Mouse (Mus musculus) Muller cell, postnatal 12 days (primary cell): ENCODE results near the gene Lzts2.
A peak's percentile ranks its signal among the peaks of the same experiment; 100 is the strongest.

ENCODE experiments used
- DNase-seq: peaks from one replicate; pipeline ENCODE4 v3.0.0-alpha.2; 2015; ENCODE audit errors: inconsistent ontology term

The Lzts2 gene

GRCm38 (mm10) chr19:45003740-45004516 lies 10.3 kb upstream of the Lzts2 start:
- DNase-seq: no peak

- DNase-seq: peak; percentile 70
These were observed 8.8 kb upstream of the Lzts2 start, which contains the start of gene Twnk for GRCm38 (mm10) chr19:45005444-45005843. TSS of gene Twnk (plus strand) at chr19:45005663.

DNA sequence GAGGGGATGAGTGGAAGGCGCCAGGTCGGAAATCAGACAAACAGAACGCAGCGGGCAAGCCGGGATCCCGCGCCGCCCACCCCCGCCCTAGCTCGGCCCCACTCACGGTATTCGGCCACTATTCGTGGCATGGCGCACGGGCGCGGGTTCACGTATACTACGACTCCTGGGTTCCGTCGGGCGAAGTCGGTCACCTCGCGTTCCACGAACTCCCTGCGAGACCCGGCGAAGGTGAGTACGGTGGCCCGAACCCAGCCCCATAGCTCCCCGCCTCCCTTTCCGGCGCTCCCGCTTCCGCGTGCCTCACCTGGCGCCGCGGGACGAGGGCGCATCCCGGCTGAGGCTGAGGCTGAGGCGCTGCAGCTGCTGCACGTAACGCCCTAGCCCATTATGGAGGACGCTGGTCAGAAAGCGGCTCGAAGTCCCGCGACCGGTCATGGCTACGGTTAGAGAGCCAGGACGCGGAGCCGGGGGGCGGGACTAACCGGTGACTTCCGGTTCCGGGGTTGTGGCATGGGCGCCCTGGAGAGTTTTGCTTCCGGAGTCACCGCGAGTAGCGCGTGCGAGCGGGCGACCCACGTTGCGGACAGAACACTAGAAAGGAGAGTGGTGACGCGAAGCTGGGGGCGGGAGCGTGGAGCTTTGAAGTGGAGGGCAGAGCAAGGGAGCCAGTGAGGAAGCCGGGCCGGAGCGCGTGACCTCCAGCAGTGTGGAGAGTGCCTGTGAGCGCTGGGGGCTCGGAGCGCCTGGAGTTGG lies 8.1 kb upstream of the Lzts2 start, which contains the start of gene Mrpl43:
Gene Mrpl43, minus strand, starts transcription at position 486 of the 756 bp plus-strand sequence.
- peak; percentile 97 for DNase-seq

- DNase-seq: peak; percentile 34
These were observed 7.2 kb upstream of the Lzts2 start for GRCm38 (mm10) chr19:45007021-45007420.

DNA sequence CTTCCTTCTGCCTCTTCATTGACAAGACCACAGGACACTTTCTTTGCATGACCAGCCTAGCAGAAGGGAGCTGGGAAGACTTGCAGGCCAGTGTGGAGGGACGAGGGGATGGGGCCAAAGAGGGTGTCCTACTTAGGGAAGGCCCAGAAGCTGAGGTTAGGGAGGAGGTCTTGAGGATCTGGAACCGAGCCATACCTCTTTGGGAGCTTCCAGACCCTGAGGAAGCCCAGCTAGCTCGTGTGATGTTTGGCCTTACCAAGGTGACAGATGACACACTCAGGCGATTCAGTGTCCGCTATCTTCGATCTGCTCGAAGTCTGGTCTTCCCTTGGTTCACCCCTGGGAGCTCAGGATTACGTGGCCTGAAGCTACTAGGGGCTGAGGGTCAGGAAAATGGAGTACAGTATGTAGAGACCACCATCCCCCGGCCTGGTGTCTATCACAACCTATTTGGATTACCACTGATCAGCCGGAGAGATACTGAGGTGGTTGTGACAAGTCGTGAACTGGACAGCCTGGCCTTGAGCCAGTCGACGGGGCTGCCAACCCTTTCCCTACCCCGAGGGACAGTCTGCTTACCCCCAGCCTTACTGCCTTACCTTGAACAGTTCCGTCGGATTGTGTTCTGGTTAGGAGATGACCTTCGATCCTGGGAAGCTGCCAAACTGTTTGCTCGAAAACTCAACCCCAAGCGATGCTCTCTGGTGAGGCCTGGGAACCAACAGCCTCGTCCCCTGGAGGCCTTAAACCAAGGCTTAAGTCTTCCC lies 6.6 kb upstream of the Lzts2 start:
- DNase-seq: no peak

DNA sequence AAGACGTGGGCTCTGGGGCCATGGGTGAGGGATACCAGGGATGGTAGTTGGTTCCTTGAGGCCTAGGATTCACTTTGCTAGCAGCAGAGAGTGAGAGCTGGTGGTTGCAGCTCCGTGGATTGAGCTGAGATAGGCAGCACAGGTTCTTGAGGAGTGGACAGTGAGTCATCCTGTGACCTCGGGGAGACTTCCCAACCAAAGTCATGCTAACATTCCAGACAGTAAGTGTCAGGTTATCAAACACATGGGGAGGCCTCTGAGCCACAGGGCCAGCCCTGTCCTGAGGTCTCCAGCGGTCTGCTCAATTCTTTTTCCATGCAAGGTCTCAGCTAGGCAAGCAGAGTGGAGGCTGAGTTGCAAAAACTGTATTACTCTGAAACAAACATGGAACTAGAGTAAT lies 3.6 kb upstream of the Lzts2 start:
- DNase-seq: no peak

- no peak for DNase-seq
These were observed 2.0 kb upstream of the Lzts2 start for GRCm38 (mm10) chr19:45012219-45012618.

DNA sequence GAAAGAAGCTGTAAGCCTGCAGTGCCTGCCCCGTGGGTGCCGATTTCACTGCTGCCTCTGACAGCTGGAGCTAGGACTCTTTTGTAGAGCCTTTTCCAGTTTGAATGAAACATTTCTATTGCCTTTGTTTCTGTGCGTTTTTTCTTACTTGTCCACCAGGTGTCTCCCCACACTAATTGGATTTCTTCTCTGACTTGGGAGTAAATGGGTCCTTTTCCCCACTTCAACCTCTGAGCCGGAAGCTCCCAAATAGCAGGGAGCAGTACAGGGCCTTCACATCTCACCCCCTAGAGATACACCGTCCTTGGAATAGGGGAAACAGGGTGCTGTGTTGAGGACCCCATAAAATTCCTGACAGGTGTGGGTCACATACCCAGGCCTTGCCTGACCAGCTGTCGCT lies 1.6 kb upstream of the Lzts2 start:
- DNase-seq: no peak

DNA sequence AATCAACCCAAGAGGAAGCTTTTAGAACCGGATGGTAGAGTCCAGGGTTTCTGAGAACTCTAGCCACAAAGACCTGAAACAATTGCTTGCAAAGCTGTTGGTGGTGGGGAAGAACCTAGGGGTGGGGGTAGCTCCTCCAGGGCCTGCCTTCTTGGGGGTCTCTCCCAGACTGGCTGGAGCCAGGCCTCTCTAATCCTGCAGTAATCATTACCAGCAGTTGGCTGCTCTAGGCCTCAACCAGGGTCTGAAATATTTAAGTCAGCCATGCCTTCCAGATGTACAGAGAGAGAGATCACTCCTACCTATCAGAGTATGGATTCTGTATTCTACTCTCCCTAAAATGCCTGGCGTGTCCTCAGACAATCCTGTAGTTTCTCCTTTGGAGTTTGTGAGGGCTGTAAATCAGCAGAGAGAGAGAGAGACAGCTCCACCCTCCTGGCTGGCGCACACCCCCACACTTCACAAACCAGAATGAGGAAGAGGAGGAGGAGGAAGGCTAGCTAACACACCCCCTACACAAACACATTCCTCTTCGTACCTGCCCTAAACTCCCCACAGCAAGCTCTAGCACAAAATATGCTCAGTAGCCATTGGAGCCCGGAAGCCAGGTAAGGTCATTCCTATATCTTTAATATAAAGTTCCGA lies 511 bp upstream of the Lzts2 start:
- DNase-seq: no peak

DNA sequence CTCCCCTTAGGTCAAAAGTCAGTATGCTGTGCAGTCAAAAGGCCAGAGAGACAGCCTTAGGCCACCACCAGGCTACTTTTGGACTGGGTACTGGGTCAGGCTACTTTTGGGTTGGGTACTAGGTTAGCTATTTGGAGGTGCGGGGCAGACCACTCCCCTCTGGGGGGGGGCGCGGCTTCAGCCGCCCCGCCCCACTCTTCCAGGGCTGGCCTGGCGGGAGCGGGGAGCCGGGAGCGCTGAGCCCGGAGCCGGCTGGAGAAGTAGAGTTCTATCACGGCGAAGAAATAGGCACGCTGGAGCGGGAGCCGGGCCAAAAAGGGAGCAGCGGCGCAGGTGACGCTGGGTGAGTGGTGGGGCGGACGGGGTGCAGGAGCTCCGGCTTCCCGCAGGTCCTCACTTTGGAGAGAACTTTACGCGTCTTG lies 778 bp downstream of the Lzts2 start:
- DNase-seq: peak; percentile 63

GRCm38 (mm10) chr19:45015518-45016281 lies 1.5 kb downstream of the Lzts2 start:
- peak; percentile 56 for DNase-seq

DNA sequence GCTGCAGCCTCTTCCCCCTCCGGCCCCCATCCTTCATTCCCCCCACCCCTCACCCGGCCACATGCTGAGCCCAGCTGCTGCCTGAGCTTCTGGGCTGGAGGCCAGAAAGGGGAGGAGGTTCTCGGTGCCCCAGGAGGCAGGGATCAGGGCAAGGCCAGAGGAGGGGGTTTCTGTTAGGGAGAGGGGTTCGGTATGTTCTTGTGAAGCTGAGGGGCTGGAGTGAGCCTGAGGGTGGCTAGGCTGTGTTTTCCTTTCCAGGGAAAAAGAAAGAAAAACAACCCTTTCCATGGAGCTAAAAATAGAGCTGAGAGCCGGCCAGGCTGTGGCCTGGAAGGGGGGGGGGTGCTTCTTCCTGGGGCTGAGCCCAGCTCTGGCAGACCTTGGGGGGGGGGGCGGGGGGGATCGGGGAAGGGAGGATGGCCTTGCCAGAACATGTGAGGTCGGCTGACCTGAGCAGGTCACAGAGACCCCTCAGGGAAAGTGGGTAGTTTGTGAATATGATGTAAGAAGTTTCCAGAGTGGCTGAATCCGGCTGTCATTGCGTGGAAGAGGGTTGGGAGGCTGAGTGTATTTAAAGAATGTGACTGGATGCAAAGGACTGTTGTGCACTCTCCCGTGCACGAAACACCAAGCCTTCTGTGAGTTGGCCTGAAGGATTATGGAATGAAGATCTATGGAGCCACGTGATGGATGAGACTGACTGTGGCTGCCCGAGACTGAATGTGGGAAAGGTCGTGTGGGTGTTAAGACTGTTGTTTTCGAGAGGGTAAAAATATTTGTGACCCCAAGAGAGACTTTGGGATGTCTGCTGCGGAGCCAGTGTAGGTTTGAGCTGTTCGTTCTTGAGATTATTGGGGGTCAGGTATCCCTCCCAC lies 2.4 kb downstream of the Lzts2 start:
- DNase-seq: peak; percentile 87

DNA sequence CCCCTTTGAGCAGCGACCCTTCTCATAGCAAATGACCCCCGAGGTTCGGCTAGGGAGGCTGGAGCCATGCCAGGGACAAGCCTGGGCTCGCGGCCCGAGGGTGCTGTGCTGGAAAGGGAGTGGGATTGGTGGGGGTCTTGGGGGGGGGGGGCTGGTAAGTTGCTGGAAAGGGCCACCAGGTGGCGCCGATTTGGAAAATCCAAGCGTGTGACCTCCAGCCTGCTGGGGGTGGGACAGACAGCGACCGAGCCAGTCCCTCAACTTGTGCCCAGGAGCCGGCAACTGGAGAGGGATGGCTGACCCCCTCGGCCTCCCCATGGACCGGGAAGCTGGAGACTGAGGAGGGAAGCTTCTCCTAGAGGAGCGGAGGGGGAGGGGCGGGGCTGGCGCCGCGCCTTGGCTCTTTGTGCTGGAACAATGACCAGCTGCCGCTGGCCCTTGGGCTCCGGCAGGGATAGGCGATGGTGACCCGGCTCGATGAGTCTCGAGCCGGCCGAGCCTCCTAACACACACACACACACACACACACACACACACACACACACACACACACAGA lies 3.1 kb downstream of the Lzts2 start:
- peak; percentile 93 for DNase-seq

- DNase-seq: peak; percentile 93
These were observed 3.7 kb downstream of the Lzts2 start for GRCm38 (mm10) chr19:45017909-45018308.

- peak; percentile 50 for DNase-seq
These were observed 4.2 kb downstream of the Lzts2 start for GRCm38 (mm10) chr19:45018351-45018831.

- peak; percentile 50 for DNase-seq
These were observed 6.1 kb downstream of the Lzts2 start for GRCm38 (mm10) chr19:45020348-45020747.

DNA sequence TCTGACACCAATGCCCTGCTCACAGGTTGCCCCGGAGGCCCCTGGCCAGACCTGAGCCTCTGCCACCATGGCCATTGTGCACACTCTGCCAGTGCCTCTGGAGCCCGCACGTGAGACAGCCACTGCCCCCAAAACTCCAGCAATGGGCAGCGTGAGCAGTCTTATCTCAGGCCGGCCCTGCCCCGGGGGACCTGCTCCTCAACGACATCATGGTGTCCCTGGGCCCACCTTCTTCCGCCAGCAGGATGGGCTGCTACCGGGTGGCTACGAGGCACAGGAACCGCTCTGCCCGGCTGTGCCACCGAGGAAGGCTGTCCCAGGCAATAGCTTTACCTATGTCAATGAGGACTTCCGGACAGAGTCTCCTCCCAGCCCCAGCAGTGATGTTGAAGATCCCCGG lies 7.1 kb downstream of the Lzts2 start:
- no peak for DNase-seq

GRCm38 (mm10) chr19:45023993-45024392 lies 9.8 kb downstream of the Lzts2 start:
- DNase-seq: no peak

DNA sequence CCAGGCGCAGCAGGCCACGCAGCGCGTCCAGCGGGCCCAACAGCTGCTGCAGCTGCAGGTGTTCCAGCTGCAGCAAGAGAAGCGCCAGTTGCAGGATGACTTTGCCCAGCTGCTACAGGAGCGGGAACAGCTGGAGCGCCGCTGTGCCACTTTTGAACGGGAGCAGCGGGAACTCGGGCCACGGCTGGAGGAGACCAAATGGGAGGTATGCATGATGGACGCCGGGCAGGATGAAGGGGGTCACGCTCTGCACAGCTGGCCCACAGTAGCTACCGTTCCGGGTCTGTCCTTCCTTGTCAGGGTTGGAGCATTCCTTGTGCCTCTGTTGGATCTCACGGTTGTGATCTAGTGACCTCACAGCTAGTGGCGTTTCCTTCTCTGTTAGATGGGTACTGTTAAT lies 10.6 kb downstream of the Lzts2 start:
- no peak for DNase-seq
